Mouse (Mus musculus) heart, adult 2 months (tissue): ENCODE data around the gene Nfatc4. TPM values are rescaled to one million over a fixed set of nuclear protein-coding genes. Genes with fewer than 3 reads are reported as not detected.

Experiments used
- DNase-seq, 2 experiments: peaks; one replicate each; pipeline ENCODE4 v3.0.0; 2021
- H3K27ac ChIP-seq: fragments of 200-600 bp; 2 replicates; pipeline ENCODE4 v1.8.1; 2022
- H3K27me3 ChIP-seq: fragments of 200-500 bp; 2 replicates; pipeline ENCODE4 v1.6.1; 2012; ENCODE audit warnings: mild to moderate bottlenecking, low read length, inconsistent platforms, mixed read lengths; ENCODE audit not compliant: control insufficient read depth, insufficient read depth
- H3K36me3 ChIP-seq: fragments of 200-500 bp; 2 replicates; pipeline ENCODE4 v1.6.1; 2012; ENCODE audit warnings: low read length, inconsistent platforms; ENCODE audit not compliant: control insufficient read depth, insufficient read depth
- H3K4me1 ChIP-seq: fragments of 200-500 bp; 2 replicates; pipeline ENCODE4 v1.6.1; 2011; ENCODE audit warnings: low read length; ENCODE audit not compliant: control insufficient read depth, insufficient read depth
- H3K4me3 ChIP-seq: fragments of 200-600 bp; 2 replicates; pipeline ENCODE4 v1.8.1; 2022
- H3K79me2 ChIP-seq: fragments of 200-500 bp; replicated peaks from 2 replicates; pipeline ENCODE4 v1.6.1; 2012; ENCODE audit warnings: mild to moderate bottlenecking, inconsistent platforms, low read length, moderate library complexity, mixed read lengths; ENCODE audit not compliant: control insufficient read depth, insufficient read depth
- H3K9ac ChIP-seq: fragments of 200-500 bp; 2 replicates; pipeline ENCODE4 v1.6.1; 2012; ENCODE audit warnings: low read depth, mild to moderate bottlenecking, control low read depth, inconsistent platforms, low read length, mixed read lengths
- CTCF ChIP-seq: fragments of 200-600 bp; IDR thresholded peaks from 2 replicates; pipeline ENCODE4 v1.8.1; 2022; ENCODE audit warnings: antibody characterized with exemption, mild to moderate bottlenecking, moderate library complexity
- EP300 ChIP-seq: fragments of 200-500 bp; IDR thresholded peaks from 2 replicates; pipeline ENCODE4 v1.6.1; 2011; ENCODE audit warnings: low read depth, low read length, control low read depth; ENCODE audit not compliant: insufficient read depth
- POLR2A ChIP-seq: fragments of 200-500 bp; IDR thresholded peaks from 2 replicates; pipeline ENCODE4 v1.6.1; 2011; ENCODE audit warnings: mild to moderate bottlenecking, low read depth, low read length, control low read depth; ENCODE audit not compliant: insufficient read depth
- WGBS: fragments of 180-500 bp; shearing (Covaris S2); methylation state at CpG from one replicate; pipeline ENCODE4 v1.1.7; 2018; 5-methylcytosine and 5-hydroxymethylcytosine counted together
- intact Hi-C: fragments of 180-260 bp; cut with DNase I; formaldehyde crosslinking; loops from one replicate; pipeline ENCODE4 v1.15.1; 2025
- long read RNA-seq: library from polyadenylated mRNA; stranded (forward); transcript quantifications from one replicate; pipeline ENCODE4 v2.0.0, GENCODE M21; 2021
- polyA plus RNA-seq: library from polyadenylated mRNA; depleted of rRNA; stranded (reverse); fragments of >200 nt; gene quantifications from 2 replicates; pipeline ENCODE4 v1.2.3, GENCODE M21; 2012; rRNA removed
- total RNA-seq, 2 experiments: library from RNA; stranded (reverse); gene quantifications; 2 replicates each; pipeline ENCODE4 v1.2.3; 2021

Nfatc4 gene
- total RNA-seq (1 to 10 TPM; 3.6 to 5.1 TPM), polyA plus RNA-seq (6.0 and 7.3 TPM in 2 replicates)
- long read RNA-seq = 0 reads

DNA sequence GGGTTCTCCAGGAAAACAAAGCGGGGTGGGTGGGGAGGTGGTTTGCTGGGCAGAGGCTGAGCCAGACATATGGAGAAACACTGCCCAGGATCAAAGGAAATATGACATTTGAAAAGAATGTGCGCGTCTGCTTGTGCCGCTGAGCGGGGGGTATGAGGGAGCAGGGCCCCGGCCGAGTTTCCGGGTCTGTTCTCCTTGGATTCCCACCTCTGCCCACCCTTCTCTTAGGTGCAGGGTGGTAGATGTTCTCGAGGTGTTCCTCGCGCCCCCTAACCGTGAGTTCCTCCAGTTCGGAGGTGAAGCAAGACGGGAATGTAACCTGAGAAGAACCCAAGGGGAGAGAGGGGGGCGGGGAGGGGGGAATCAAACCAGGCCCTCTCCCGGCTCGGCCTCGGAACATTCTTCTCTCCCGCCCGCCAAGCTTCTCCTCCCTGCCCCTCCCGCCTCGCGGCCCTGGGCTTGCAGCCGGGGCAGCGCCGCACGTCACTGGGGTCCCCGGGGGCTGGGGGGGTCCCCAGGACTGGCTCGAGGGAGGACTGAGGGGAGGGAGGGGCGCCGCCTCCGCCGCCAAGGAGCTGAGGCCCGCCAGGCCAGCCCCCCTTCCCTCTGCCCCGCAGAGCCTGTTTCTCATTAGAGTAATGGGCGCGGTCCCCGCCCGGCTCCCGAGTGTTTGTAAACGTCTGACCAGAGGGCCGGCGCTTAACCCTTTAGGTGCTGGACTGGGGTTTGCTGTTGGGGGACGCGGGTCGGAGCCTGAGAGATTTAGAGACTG is at the start of gene Nfatc4:
Gene Nfatc4 (plus strand): TSS at position 154 of the 772 bp plus-strand sequence.
- intact Hi-C loops = loop anchor here (1.0 kb wide), 3 partner anchors 40 to 95 kb away; no protein-coding TSS in a partner anchor
- Histone ChIP-seq H3K27me3 (no peaks in the 10 kb centered on the region), H3K4me1 (peaks cover 2% of the 10 kb centered on the region; the same call in 1 of the 2 replicates), H3K27ac (peak within 1 kb of the TSS; percentile 71), H3K79me2 (no peaks in the 10 kb centered on the region), H3K4me3 (peak within 1 kb of the TSS; percentile 67), H3K9ac (peak within 1 kb of the TSS; percentile 84), H3K36me3 (no peaks in the 10 kb centered on the region)
- WGBS = 2% methylated on average over 44 of the region's 46 CpGs
- no peak; the same call in 1 of the 2 replicates for TF ChIP-seq EP300
- peak; percentile 89 to 90 for DNase-seq

DNA sequence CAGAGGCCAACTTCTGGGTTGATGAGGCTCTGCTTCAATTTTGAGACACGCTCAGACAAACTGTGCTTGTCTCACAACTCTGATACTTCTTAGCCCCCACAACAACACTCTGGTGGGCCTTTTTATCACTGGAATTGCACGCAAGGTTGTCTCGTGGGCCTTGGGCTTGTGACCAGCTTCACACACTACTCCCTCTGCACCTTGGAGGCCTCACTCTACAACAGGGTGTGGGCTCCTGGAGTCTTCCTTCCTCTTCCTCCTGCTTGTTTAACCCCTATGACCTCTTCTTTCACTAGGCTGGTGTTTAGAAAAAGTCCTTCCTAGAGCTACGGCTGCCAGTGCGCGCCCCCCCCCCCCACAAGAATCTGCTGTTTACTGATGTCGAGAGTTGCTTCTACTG is 46.2 kb upstream of the Nfatc4 start:
- 46% methylated on average over 7 of the region's 7 CpGs for WGBS

DNA sequence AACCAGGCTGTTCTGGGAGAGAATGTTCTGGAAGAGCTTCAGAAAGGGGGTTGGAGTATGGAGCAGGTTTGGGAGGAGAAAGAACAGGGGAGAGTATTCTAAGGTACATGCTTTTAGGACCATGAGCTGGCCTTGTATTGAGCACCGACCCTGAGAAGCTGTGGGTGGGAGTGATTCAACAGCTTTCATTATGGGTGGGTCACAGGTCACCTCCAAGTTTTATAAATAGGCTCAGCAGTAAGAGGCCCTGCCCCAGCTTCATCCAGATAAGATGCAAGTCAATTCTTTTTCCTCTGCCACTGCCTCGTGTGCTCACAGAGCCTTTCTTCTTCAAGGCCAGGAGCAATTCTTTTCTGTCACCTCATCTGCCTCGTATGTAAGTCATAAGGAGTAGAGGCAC is 45.8 kb upstream of the Nfatc4 start:
- TF ChIP-seq EP300 = no peak
- no peak for TF ChIP-seq CTCF
- no peak for TF ChIP-seq POLR2A
- no peak overlapping the region for H3K9ac ChIP-seq
- no peak for DNase-seq
- WGBS = 36% methylated on average over 3 of the region's 3 CpGs
- H3K4me3 ChIP-seq = no peak overlapping the region
- H3K4me1 ChIP-seq = peaks cover 6% of the 10 kb centered on the region
- H3K36me3 ChIP-seq = no peaks in the 10 kb centered on the region; the same call in 1 of the 2 replicates
- no peaks in the 10 kb centered on the region for H3K27me3 ChIP-seq
- no peaks in the 10 kb centered on the region for H3K79me2 ChIP-seq
- H3K27ac ChIP-seq = peak overlapping the region; percentile 17
- intact Hi-C loops = no loop called here

More for the DNA sequence above, 46.2 kb upstream of the Nfatc4 start:
- H3K79me2 ChIP-seq = no peaks in the 10 kb centered on the region
- no peak for TF ChIP-seq CTCF
- no peak for TF ChIP-seq POLR2A
- no peak for TF ChIP-seq EP300
- no peak overlapping the region for H3K27ac ChIP-seq
- H3K27me3 ChIP-seq = no peaks in the 10 kb centered on the region
- no peak overlapping the region for H3K4me3 ChIP-seq
- DNase-seq = no peak
- peaks cover 6% of the 10 kb centered on the region for H3K4me1 ChIP-seq
- H3K9ac ChIP-seq = no peak overlapping the region
- no peaks in the 10 kb centered on the region; the same call in 1 of the 2 replicates for H3K36me3 ChIP-seq
- intact Hi-C loops = no loop called here

DNA sequence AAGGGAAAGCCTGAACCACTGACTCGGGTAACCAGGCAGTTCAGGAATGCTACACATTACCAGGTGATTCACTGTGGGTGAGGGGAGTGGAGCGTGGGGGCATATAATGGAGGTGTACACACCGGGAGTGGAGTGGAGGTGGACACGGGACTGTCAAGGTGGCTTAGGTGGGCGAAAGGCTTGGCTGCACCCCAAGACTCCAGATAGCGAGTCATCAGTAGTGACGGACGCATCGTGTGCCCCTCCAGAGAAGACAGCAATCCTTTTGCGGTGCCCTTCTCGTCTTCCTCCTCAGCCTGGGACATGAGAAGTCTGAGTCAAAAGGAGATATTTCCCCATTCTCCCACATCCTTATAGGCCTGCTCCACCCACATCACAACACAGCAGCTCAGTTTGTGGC is 45.1 kb upstream of the Nfatc4 start:
- Histone ChIP-seq H3K36me3 (no peaks in the 10 kb centered on the region; the same call in 1 of the 2 replicates), H3K4me1 (peaks cover 7% of the 10 kb centered on the region), H3K9ac (no peak overlapping the region), H3K27me3 (no peaks in the 10 kb centered on the region), H3K4me3 (no peak overlapping the region), H3K79me2 (no peaks in the 10 kb centered on the region), H3K27ac (peak overlapping the region; percentile 17)
- peak in 1 of 2 experiments; percentile 17 for DNase-seq
- 81% methylated on average over 11 of the region's 11 CpGs for WGBS
- intact Hi-C loops = no loop called here
- TF ChIP-seq CTCF (no peak), EP300 (no peak), POLR2A (no peak)

DNA sequence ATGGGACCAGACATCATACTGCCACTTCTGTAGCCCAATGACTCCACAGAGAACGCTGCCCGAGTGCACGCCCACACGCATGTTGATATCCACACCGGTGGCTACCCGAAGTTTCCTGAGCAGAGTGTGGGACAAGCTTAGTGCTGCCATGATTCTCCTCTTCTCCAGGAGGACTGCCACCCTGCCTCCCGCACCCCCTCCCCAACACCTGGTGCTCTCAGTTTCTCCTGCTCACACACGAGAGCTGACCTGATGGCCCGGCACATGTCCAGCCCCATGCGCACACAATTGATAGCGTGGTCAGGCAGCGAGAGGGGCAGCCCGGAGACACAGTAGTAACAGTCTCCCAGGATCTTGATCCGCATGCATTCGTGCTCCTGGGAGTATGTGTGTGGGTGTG is 44.3 kb upstream of the Nfatc4 start:
- Histone ChIP-seq H3K27me3 (no peaks in the 10 kb centered on the region), H3K4me1 (peaks cover 7% of the 10 kb centered on the region), H3K27ac (no peak overlapping the region), H3K36me3 (no peaks in the 10 kb centered on the region; the same call in 1 of the 2 replicates), H3K4me3 (no peak overlapping the region), H3K9ac (no peak overlapping the region), H3K79me2 (no peaks in the 10 kb centered on the region)
- DNase-seq = peak in 1 of 2 experiments; percentile 13
- intact Hi-C loops = no loop called here
- TF ChIP-seq POLR2A (no peak), CTCF (no peak), EP300 (no peak)
- WGBS = 85% methylated on average over 15 of the region's 15 CpGs

DNA sequence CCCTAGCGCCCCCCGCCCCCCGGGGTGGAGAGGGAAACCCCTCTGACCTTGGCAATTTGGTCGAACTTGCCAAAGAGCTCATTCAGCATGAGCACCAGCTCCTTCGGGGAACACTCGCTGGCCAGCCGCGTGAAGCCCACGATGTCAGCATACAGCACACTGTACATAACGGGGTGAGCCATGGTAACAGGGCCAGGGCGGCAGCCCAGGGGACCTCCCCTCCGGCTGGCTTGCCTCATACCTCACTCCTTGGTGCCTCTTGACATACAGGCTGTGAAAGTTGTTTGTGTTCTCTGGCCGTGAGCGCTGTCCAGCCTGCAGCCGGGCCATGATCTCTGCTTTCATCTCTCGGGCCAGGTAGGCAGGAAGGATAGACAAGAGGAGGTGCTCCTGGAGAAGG is 43.3 kb upstream of the Nfatc4 start:
- H3K79me2 ChIP-seq = no peaks in the 10 kb centered on the region
- H3K36me3 ChIP-seq = no peaks in the 10 kb centered on the region; the same call in 1 of the 2 replicates
- no peak for TF ChIP-seq EP300
- TF ChIP-seq CTCF = no peak
- no peak for TF ChIP-seq POLR2A
- WGBS = 72% methylated on average over 16 of the region's 16 CpGs
- H3K27ac ChIP-seq = no peak overlapping the region
- peaks cover 7% of the 10 kb centered on the region for H3K4me1 ChIP-seq
- no peak overlapping the region for H3K9ac ChIP-seq
- H3K4me3 ChIP-seq = no peak overlapping the region
- intact Hi-C loops = loop anchor here (2.0 to 5.0 kb wide), 2 partner anchors 87 to 138 kb away; no protein-coding TSS in a partner anchor
- DNase-seq = peak; percentile 3 to 12
- no peaks in the 10 kb centered on the region for H3K27me3 ChIP-seq
